Mouse (Mus musculus): ENCODE results near the gene Zbp1. TPM values are rescaled to one million over a fixed set of nuclear protein-coding genes. Genes with fewer than 3 reads are reported as not detected.
A peak's percentile ranks its signal among the peaks of the same experiment; 100 is the strongest.

Gene Zbp1
- polyA plus RNA-seq (2012; rRNA removed) = 3.3 and 7.8 TPM in 2 replicates

GRCm38 (mm10) chr2:173218416-173219141 is at the start of gene Zbp1:
Gene Zbp1 (minus strand): TSS chr2:173218923.
- H3K4me1 ChIP-seq (ENCODE audit: control insufficient read depth, insufficient read depth, low read length) = no peaks in the 10 kb centered on the region
- no peaks in the 10 kb centered on the region for H3K27me3 ChIP-seq (replicated peaks; ENCODE audit: control insufficient read depth, insufficient read depth, low read length)
- H3K27ac ChIP-seq (ENCODE audit: insufficient read depth, low read depth, low read length) = peak within 1 kb of the TSS; percentile 41; the same call in 1 of the 2 replicates
- no peak for TF ChIP-seq POLR2A (IDR thresholded peaks at IDR 0.05; ENCODE audit: low read depth, low read length)
- TF ChIP-seq CTCF (conservative IDR thresholded peaks at IDR 0.05; ENCODE audit: insufficient read depth, insufficient read length, low read depth, low read length) = no peak
- peak within 1 kb of the TSS; percentile 44; the same call in 1 of the 2 replicates for H3K4me3 ChIP-seq (ENCODE audit: insufficient read depth, low read depth, low read length)
- peak; percentile 40 for DNase-seq
- 71% methylated on average over 11 of the region's 11 CpGs for WGBS
- H3K36me3 ChIP-seq (ENCODE audit: control insufficient read depth, insufficient read depth, low read length) = no peaks in the 10 kb centered on the region

- TF ChIP-seq CTCF (conservative IDR thresholded peaks at IDR 0.05; ENCODE audit: insufficient read depth, insufficient read length, low read depth, low read length) (no peak), POLR2A (IDR thresholded peaks at IDR 0.05; ENCODE audit: low read depth, low read length) (no peak)
- WGBS = 77% methylated on average over 3 of the region's 3 CpGs
- Histone ChIP-seq H3K4me1 (ENCODE audit: control insufficient read depth, insufficient read depth, low read length) (peaks cover 33% of the 10 kb centered on the region), H3K36me3 (ENCODE audit: control insufficient read depth, insufficient read depth, low read length) (no peaks in the 10 kb centered on the region), H3K27ac (ENCODE audit: insufficient read depth, low read depth, low read length) (no peak overlapping the region), H3K27me3 (replicated peaks; ENCODE audit: control insufficient read depth, insufficient read depth, low read length) (no peaks in the 10 kb centered on the region), H3K4me3 (ENCODE audit: insufficient read depth, low read depth, low read length) (no peak overlapping the region)
- no peak for DNase-seq
Measured at GRCm38 (mm10) chr2:173267562-173267961, 48.8 kb upstream of the Zbp1 start.

GRCm38 (mm10) chr2:173266349-173267112 is 47.8 kb upstream of the Zbp1 start:
- no peak for DNase-seq
- Histone ChIP-seq H3K4me3 (ENCODE audit: insufficient read depth, low read depth, low read length) (no peak overlapping the region), H3K36me3 (ENCODE audit: control insufficient read depth, insufficient read depth, low read length) (no peaks in the 10 kb centered on the region), H3K27ac (ENCODE audit: insufficient read depth, low read depth, low read length) (no peak overlapping the region), H3K4me1 (ENCODE audit: control insufficient read depth, insufficient read depth, low read length) (peaks cover 40% of the 10 kb centered on the region), H3K27me3 (replicated peaks; ENCODE audit: control insufficient read depth, insufficient read depth, low read length) (no peaks in the 10 kb centered on the region)
- TF ChIP-seq POLR2A (IDR thresholded peaks at IDR 0.05; ENCODE audit: low read depth, low read length) (no peak), CTCF (conservative IDR thresholded peaks at IDR 0.05; ENCODE audit: insufficient read depth, insufficient read length, low read depth, low read length) (no peak)
- 77% methylated on average over 25 of the region's 25 CpGs for WGBS

- Histone ChIP-seq H3K4me3 (ENCODE audit: insufficient read depth, low read depth, low read length) (no peak overlapping the region), H3K36me3 (ENCODE audit: control insufficient read depth, insufficient read depth, low read length) (no peaks in the 10 kb centered on the region), H3K27ac (ENCODE audit: insufficient read depth, low read depth, low read length) (no peak overlapping the region), H3K4me1 (ENCODE audit: control insufficient read depth, insufficient read depth, low read length) (peaks cover 49% of the 10 kb centered on the region), H3K27me3 (replicated peaks; ENCODE audit: control insufficient read depth, insufficient read depth, low read length) (no peaks in the 10 kb centered on the region)
- WGBS = 77% methylated on average over 22 of the region's 22 CpGs
- TF ChIP-seq POLR2A (IDR thresholded peaks at IDR 0.05; ENCODE audit: low read depth, low read length) = no peak
- no peak for TF ChIP-seq CTCF (conservative IDR thresholded peaks at IDR 0.05; ENCODE audit: insufficient read depth, insufficient read length, low read depth, low read length)
- peak; percentile 68 for DNase-seq
Measured at GRCm38 (mm10) chr2:173265468-173266265, 46.9 kb upstream of the Zbp1 start.

GRCm38 (mm10) chr2:173264467-173265128 is 45.9 kb upstream of the Zbp1 start:
- Histone ChIP-seq H3K36me3 (ENCODE audit: control insufficient read depth, insufficient read depth, low read length) (no peaks in the 10 kb centered on the region), H3K4me1 (ENCODE audit: control insufficient read depth, insufficient read depth, low read length) (peaks cover 51% of the 10 kb centered on the region), H3K27me3 (replicated peaks; ENCODE audit: control insufficient read depth, insufficient read depth, low read length) (no peaks in the 10 kb centered on the region), H3K4me3 (ENCODE audit: insufficient read depth, low read depth, low read length) (no peak overlapping the region), H3K27ac (ENCODE audit: insufficient read depth, low read depth, low read length) (no peak overlapping the region; the same call in 1 of the 2 replicates)
- TF ChIP-seq POLR2A (IDR thresholded peaks at IDR 0.05; ENCODE audit: low read depth, low read length) (no peak), CTCF (conservative IDR thresholded peaks at IDR 0.05; ENCODE audit: insufficient read depth, insufficient read length, low read depth, low read length) (no peak)
- DNase-seq = peak; percentile 93
- WGBS = 29% methylated on average over 13 of the region's 13 CpGs

GRCm38 (mm10) chr2:173263636-173264330 is 45.1 kb upstream of the Zbp1 start:
- H3K27ac ChIP-seq (ENCODE audit: insufficient read depth, low read depth, low read length) = peak overlapping the region; percentile 49
- H3K27me3 ChIP-seq (replicated peaks; ENCODE audit: control insufficient read depth, insufficient read depth, low read length) = no peaks in the 10 kb centered on the region
- peak; percentile 85 for DNase-seq

More at GRCm38 (mm10) chr2:173263636-173264330, 45.1 kb upstream of the Zbp1 start:
- H3K4me3 ChIP-seq (ENCODE audit: insufficient read depth, low read depth, low read length) = no peak overlapping the region
- H3K4me1 ChIP-seq (ENCODE audit: control insufficient read depth, insufficient read depth, low read length) = peaks cover 55% of the 10 kb centered on the region
- 40% methylated on average over 11 of the region's 11 CpGs for WGBS
- TF ChIP-seq CTCF (conservative IDR thresholded peaks at IDR 0.05; ENCODE audit: insufficient read depth, insufficient read length, low read depth, low read length) (no peak), POLR2A (IDR thresholded peaks at IDR 0.05; ENCODE audit: low read depth, low read length) (no peak)
- H3K36me3 ChIP-seq (ENCODE audit: control insufficient read depth, insufficient read depth, low read length) = no peaks in the 10 kb centered on the region

Measured in kidney, adult 2 months (tissue).